Mouse (Mus musculus) ES-E14 (cell line): Measurements from ENCODE around the gene Zmiz1.

ENCODE experiments used
- CHD2 ChIP-seq: IDR thresholded peaks from 2 replicates; pipeline ENCODE4 v1.6.1; 2014; ENCODE audit warnings: mild to moderate bottlenecking, low read depth, low read length, inconsistent platforms
- HCFC1 ChIP-seq: IDR thresholded peaks from 2 replicates; pipeline ENCODE4 v1.6.1; 2012; ENCODE audit warnings: low read length, inconsistent platforms, borderline replicate concordance; ENCODE audit not compliant: insufficient read depth
- MAFK ChIP-seq: IDR thresholded peaks from 2 replicates; pipeline ENCODE4 v1.6.1; 2014; ENCODE audit warnings: mild to moderate bottlenecking, low read depth, low read length, inconsistent platforms; ENCODE audit not compliant: insufficient read depth
- ZC3H11A ChIP-seq: IDR thresholded peaks from 2 replicates; pipeline ENCODE4 v1.6.1; 2012; ENCODE audit warnings: low read depth, mild to moderate bottlenecking, inconsistent platforms, low read length, borderline replicate concordance
- ZNF384 ChIP-seq: IDR thresholded peaks from 2 replicates; pipeline ENCODE4 v1.6.1; 2012; ENCODE audit warnings: low read depth, low read length, inconsistent platforms

- TF ChIP-seq MAFK: no peak
- no peak for TF ChIP-seq HCFC1
- TF ChIP-seq ZC3H11A: no peak
- TF ChIP-seq ZNF384: no peak
- TF ChIP-seq CHD2: no peak
Observed at GRCm38 (mm10) chr14:25519656-25520055, 60.7 kb downstream of the Zmiz1 start.
